Mouse (Mus musculus) cerebellum, postnatal 10 days (tissue): ENCODE measurements around the gene Wfdc15a.
"Not testable (repeated sequence)": the region's sequence is repeated elsewhere in the genome, so short reads cannot be mapped to it uniquely, and the experiment has no call there.

ENCODE experiments used
- DNase-seq, 2 experiments: peaks; one replicate each; pipeline ENCODE4 v3.0.0; 2021; ENCODE audit warnings: mixed read lengths in 2 of 2

Gene Wfdc15a

GRCm38 (mm10) chr2:164199626-164200327, at the start of gene Wfdc15a:
Gene Wfdc15a (minus strand): TSS chr2:164200130.
- DNase-seq = no peak

- DNase-seq = no peak
Observed at GRCm38 (mm10) chr2:164238366-164238765, 38.4 kb upstream of the Wfdc15a start, which contains the start of gene Svs2. Gene Svs2 (minus strand): TSS chr2:164238466.

DNA sequence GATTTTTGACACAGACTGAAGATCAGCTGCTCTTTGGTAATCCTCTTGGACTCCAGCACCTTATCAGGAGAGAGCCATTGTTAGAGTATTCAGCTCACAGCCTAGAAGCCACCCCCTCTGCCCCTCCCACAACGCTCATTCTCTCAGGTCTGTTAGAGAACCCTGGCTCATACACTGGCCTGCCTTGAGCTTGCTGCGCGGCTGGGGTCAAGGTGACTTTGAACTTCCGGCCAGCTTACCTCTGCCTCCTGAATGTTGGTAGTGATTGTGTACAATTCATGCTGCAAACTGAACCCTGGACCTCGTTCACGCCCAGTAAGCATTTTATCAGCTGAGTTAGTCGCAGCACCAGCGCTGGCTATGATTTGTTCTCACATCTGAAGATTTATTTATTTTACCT, 32.7 kb upstream of the Wfdc15a start:
- DNase-seq = no peak

DNA sequence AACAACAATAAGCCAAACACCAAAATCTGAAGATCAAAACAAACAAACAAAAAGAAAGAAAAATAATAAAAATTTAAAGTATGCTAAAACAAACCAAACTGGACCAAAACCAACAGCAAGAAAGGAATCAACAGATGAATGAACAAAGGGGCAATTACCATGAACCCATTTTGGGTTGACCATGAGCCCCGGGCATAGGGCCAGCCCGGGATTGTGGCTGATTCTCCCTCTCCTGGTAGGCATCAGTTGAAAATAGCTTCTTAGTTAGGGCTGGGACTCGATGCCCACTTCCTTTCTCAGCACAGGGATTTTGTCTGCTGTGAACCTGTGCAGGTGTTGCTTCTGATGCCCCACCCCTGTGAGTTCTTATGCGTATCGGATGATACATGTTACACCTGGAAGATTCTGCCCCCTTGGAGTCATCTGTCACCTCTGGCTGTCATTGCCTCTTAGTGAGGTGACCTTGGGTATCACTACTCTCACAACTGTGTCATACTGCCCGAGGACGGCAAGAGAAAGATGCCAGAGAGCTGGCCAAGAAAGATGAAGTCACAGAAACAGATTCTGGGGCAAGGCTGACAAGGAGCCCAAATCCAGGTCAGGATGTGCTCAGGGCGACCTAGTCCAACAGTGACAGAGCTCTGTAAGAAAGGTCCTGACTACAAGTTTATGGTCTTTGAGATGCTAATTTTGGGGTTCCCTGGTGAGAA, 28.6 kb upstream of the Wfdc15a start:
- DNase-seq = no peak

DNA sequence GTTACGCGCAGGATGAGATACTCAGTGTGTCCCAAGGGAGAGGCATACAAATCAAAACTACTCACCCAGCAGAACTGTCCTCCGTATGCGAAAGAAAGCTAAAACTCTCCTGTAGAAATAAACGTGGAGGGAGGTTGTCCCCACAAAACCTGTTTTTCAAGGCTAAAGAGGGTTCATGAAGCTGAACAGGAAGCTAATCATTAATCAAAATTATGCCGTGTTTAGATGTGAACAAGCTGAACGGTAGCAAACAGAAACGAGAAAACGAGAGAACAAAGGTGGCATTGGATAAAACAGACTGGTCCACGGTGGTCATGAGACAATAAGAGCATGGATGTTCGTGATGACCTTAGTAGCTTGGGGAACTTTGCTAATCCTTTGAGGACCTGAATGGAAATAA, 21.6 kb upstream of the Wfdc15a start, which contains the start of gene Wfdc15b:
TSS of gene Wfdc15b (minus strand) at position 139 of the 400 bp plus-strand sequence.
- DNase-seq = no peak

DNA sequence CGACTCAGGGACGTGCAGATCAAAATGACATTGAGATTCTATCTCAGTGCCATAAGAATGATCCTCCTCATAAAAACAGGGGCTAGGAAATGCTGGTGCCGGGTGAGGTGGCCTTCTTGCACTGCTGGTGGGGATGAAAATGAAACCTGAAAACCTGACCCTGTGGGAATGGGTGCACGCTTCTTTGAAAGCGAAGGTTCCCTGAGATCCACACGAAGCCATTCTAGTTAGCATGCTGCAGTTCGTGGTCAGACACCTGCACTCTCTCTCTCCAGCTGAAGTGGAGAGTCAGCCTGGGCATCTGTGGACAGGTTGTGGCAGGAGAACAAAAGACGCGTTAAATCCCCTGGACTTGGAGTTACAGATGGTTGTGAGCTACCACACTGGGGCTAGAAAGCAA, 19.4 kb upstream of the Wfdc15a start:
- no peak for DNase-seq

GRCm38 (mm10) chr2:164212711-164213110, 12.8 kb upstream of the Wfdc15a start:
- DNase-seq = no peak

DNA sequence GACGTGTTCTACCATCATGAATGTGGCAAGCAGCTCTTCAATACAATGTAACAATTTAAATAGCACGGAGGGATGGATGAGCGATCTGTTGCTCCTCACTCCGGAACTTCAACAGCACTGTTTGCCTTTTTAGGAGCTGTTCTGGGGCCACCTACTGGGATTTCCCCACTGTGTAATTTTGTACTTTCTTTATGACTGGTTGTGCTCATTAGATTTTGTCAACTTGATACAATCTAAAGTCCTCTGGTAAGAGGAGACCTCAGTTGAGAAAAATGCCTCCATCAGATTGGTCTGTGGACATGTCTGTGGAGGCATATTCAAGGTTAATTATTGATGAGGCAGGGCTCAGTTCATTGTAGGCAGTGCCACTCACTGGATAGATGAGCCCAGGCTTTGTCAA, 11.0 kb upstream of the Wfdc15a start:
- DNase-seq = no peak

DNA sequence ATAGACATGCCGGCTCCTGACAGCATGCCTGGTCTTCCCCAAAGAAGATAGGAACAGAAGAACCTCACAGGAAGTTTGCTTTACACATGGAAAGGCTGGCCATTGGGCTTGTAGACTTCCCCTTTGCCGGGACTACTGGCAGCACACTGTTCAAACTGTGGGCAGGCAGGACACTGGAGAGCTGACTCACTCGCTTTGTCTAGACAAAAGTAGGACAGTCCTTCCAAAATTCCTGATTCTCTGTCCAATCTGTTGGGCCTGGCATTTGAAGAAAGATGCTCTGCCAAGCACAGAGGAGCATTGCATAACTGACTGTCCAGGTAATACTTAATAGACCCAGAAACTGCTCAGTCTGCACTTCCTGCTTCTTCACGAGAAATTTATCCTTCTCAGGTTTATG, 6.7 kb upstream of the Wfdc15a start:
- peak; percentile 21 to 31 for DNase-seq

GRCm38 (mm10) chr2:164206011-164206410, 6.1 kb upstream of the Wfdc15a start:
- not testable (repeated sequence) for DNase-seq

DNA sequence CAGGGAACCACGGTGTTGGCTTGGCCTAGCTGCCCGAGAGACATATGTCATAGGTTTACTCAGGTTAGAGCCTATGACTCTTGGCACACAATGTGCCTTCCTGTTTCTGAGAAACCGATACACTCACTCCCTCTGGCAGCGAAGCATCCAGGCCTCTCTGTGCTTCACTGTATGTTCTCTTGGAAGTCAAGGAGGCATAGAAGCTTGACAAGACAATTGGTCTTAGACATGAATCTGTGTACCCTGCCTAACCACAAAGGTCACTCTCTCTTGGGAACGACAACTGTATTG, 3.3 kb downstream of the Wfdc15a start:
- no peak for DNase-seq

GRCm38 (mm10) chr2:164195971-164196699, 3.8 kb downstream of the Wfdc15a start:
- no peak for DNase-seq

DNA sequence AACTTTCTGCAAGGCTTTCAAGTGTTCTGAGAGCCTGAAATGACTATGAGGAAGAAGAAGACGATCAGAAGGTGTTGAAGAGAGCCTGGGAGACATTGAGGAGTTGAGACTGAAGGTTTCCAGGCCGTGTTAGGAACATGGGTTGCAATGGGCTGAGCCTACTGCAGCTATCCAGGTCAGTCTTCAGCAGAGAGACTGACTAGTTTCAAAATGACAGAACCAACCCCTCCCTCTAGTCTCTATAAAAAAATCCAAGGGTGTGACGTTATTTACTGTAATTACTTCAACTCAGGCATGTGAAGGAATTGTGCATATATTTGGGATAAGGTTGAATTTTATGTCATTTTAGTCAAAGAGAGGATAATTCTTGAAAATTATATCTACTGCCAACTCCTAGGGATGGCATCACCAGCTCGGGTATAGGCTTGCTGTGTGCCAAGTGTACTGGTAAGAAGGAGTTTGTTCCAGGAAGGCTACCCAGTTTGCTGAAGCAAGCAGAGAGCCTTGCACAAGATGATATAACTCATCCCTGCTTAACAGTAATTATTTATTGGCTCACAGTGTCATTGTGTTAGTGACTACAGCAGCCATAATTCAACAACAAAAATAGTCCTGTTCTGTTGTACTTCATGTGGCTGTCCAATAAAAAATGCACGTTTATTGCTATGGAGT, 4.8 kb downstream of the Wfdc15a start:
- DNase-seq = no peak

DNA sequence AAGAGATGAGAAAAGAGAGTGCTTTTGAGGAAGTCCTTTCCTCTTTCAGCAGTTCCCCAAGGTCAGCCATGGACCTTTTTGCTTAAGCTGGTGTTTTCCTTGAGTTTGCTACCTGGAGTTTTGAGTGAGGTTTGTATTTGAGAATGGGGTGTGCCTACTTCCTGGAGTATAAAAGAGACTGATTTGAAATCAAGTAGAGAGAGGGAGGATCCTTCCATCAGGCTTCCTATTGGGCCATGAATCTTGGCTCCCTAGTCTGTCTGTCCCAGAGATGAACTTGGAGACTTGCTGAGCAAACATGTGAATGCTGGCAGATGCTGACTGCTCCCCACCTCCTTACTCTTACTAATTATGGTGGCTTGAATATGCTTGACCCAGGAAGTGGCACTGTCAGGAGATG, 7.7 kb downstream of the Wfdc15a start:
- no peak for DNase-seq

GRCm38 (mm10) chr2:164190576-164190975, 9.4 kb downstream of the Wfdc15a start, which contains the start of gene Wfdc12:
Gene Wfdc12 (minus strand): TSS chr2:164190608.
- no peak for DNase-seq

DNA sequence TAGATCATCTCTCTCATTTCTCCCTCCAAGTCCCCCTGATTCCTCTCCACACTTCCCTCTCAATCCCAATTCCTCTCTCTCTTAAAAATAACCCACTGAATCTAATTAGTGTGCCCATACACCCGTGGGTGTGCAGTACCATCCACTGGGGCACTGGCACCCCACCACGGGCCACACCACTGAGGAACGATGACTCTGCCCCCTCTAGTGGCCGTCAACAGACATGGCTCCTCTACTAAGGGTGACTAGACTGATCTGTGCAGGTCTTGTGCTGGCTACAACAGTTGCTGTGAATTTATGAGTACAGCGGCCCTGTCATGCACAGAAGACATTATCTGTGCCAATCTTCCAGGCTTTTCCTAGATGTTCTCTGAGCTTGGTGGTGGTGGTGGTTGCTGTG, 11.2 kb downstream of the Wfdc15a start:
- peak; percentile 24 to 26 for DNase-seq

- DNase-seq = no peak
Observed at GRCm38 (mm10) chr2:164184145-164184719, 15.7 kb downstream of the Wfdc15a start.

DNA sequence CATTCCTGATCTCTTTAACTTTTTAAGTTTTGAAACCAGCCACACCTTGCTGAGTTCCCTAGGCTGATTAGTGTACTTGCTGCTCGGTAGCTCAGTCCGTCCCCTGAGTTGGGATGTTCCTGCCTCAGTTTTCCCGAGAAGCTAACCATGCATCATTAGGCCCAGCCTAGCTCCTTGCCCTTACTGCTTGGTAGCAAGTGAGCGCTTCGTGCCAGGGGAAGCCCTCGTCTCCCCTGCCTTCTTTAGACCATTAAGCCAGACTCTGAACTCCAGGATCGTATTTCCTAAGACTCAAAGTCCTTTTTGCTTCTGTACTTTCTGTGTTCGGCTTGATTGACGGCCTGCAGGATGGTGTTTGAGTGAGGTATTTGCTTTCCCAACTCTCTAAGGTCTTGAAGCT, 16.6 kb downstream of the Wfdc15a start:
- DNase-seq = no peak

- DNase-seq = no peak
Observed at GRCm38 (mm10) chr2:164182692-164183255, 17.2 kb downstream of the Wfdc15a start, which contains the start of gene Wfdc5. Gene Wfdc5 (minus strand): TSS chr2:164182742.

GRCm38 (mm10) chr2:164180770-164181169, 19.2 kb downstream of the Wfdc15a start:
- no peak for DNase-seq

GRCm38 (mm10) chr2:164180124-164180523, 19.8 kb downstream of the Wfdc15a start:
- DNase-seq = peak; percentile 38 to 53

DNA sequence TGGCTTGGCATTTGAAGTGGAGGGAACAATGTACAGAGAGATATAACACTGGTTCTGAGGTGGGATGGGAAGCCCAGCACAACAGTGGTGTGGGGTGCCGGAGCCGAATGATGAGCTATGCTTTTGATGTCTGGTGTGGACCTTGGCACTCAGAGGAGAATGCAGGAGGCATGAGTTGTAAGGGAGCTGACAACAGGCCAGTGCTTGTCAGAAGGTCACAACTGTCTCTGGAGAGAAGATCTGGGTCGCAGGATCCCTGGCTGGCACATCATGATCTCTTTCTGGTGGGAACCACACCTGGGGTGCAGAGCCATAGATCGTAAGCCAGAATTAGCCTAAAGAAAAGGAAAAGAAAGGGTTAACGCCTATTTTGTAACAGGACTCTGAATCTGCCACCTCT, 22.1 kb downstream of the Wfdc15a start:
- DNase-seq = no peak
